Mouse (Mus musculus): Measurements from ENCODE around the gene Tada1. TPM values are rescaled to one million over a fixed set of nuclear protein-coding genes. Genes with fewer than 3 reads are reported as not detected.
A peak's percentile ranks its signal among the peaks of the same experiment; 100 is the strongest.

Tada1 gene
- total RNA-seq, 2 experiments from 2014 or later, result 36.6 to 37.8 TPM

GRCm38 (mm10) chr1:166384614-166385013, 5.7 kb downstream of the Tada1 start:
- no peak for DNase-seq

GRCm38 (mm10) chr1:166385431-166385830, 6.5 kb downstream of the Tada1 start:
- peak in 1 of 2 experiments; percentile 36 for DNase-seq

GRCm38 (mm10) chr1:166388511-166388910, 9.6 kb downstream of the Tada1 start:
- DNase-seq, result no peak

GRCm38 (mm10) chr1:166389406-166390125, 10.7 kb downstream of the Tada1 start:
- DNase-seq, result no peak

- DNase-seq, result no peak
Measured at GRCm38 (mm10) chr1:166391671-166392070, 12.8 kb downstream of the Tada1 start.

GRCm38 (mm10) chr1:166394770-166395169, 15.9 kb downstream of the Tada1 start:
- no peak for DNase-seq

- DNase-seq, result no peak
Measured at GRCm38 (mm10) chr1:166395661-166396060, 16.8 kb downstream of the Tada1 start.

GRCm38 (mm10) chr1:166396381-166396780, 17.5 kb downstream of the Tada1 start:
- DNase-seq, result no peak

- no peak for DNase-seq
Measured at GRCm38 (mm10) chr1:166401455-166401854, 22.6 kb downstream of the Tada1 start.

GRCm38 (mm10) chr1:166402003-166402402, 23.1 kb downstream of the Tada1 start:
- DNase-seq, result no peak

- no peak for DNase-seq
Measured at GRCm38 (mm10) chr1:166403846-166404245, 24.9 kb downstream of the Tada1 start.

- no peak for DNase-seq
Measured at GRCm38 (mm10) chr1:166409177-166409700, 30.3 kb downstream of the Tada1 start.

GRCm38 (mm10) chr1:166409701-166410220, 30.9 kb downstream of the Tada1 start, which contains the start of gene Pogk:
TSS of gene Pogk (minus strand) at chr1:166409863.
- DNase-seq, result peak; percentile 73

- DNase-seq, result no peak
Measured at GRCm38 (mm10) chr1:166411541-166411940, 32.6 kb downstream of the Tada1 start.

- no peak for DNase-seq
Measured at GRCm38 (mm10) chr1:166412266-166412665, 33.4 kb downstream of the Tada1 start.

GRCm38 (mm10) chr1:166429053-166429452, 50.2 kb downstream of the Tada1 start:
- peak; percentile 9 to 19 for DNase-seq

GRCm38 (mm10) chr1:166429809-166430431, 51.0 kb downstream of the Tada1 start:
- DNase-seq, result no peak

- DNase-seq, result no peak
Measured at GRCm38 (mm10) chr1:166439426-166439825, 60.5 kb downstream of the Tada1 start.

- DNase-seq, result no peak
Measured at GRCm38 (mm10) chr1:166441992-166442391, 63.1 kb downstream of the Tada1 start.
